Mouse (Mus musculus): ENCODE measurements around the gene Tvp23b.

Gene Tvp23b

GRCm38 (mm10) chr11:62901699-62902323 is 22.6 kb downstream of the Tvp23b start:
- peak; percentile 33 to 69 for DNase-seq

GRCm38 (mm10) chr11:62903871-62904495 is 24.7 kb downstream of the Tvp23b start:
- DNase-seq: peak in 1 of 2 experiments; percentile 55

- no peak for DNase-seq
Observed at GRCm38 (mm10) chr11:62909720-62910306, 30.6 kb downstream of the Tvp23b start.

GRCm38 (mm10) chr11:62911362-62911761 is 32.1 kb downstream of the Tvp23b start:
- no peak for DNase-seq

GRCm38 (mm10) chr11:62913141-62913540 is 33.9 kb downstream of the Tvp23b start:
- DNase-seq: no peak

GRCm38 (mm10) chr11:62914532-62914931 is 35.3 kb downstream of the Tvp23b start:
- DNase-seq: peak; percentile 22 to 30

GRCm38 (mm10) chr11:62915486-62915885 is 36.2 kb downstream of the Tvp23b start:
- DNase-seq: peak; percentile 27 to 43

GRCm38 (mm10) chr11:62916765-62917164 is 37.5 kb downstream of the Tvp23b start:
- DNase-seq: no peak

- no peak for DNase-seq
Observed at GRCm38 (mm10) chr11:62919946-62920742, 40.9 kb downstream of the Tvp23b start.

GRCm38 (mm10) chr11:62920743-62921050 is 41.4 kb downstream of the Tvp23b start:
- no peak for DNase-seq

- DNase-seq: peak; percentile 92 to 94
Observed at GRCm38 (mm10) chr11:62921052-62921977, 42.1 kb downstream of the Tvp23b start.

GRCm38 (mm10) chr11:62924091-62924761 is 45.0 kb downstream of the Tvp23b start:
- no peak for DNase-seq

GRCm38 (mm10) chr11:62929799-62930198 is 50.5 kb downstream of the Tvp23b start:
- DNase-seq: peak in 1 of 2 experiments; percentile 58

- DNase-seq: no peak
Observed at GRCm38 (mm10) chr11:62930574-62930973, 51.3 kb downstream of the Tvp23b start.

GRCm38 (mm10) chr11:62931141-62931540 is 51.9 kb downstream of the Tvp23b start:
- DNase-seq: peak in 1 of 2 experiments; percentile 34

GRCm38 (mm10) chr11:62933099-62933498 is 53.8 kb downstream of the Tvp23b start:
- DNase-seq: no peak

- peak; percentile 27 to 50 for DNase-seq
Observed at GRCm38 (mm10) chr11:62934795-62935514, 55.7 kb downstream of the Tvp23b start.

- no peak for DNase-seq
Observed at GRCm38 (mm10) chr11:62937986-62938385, 58.7 kb downstream of the Tvp23b start.

- no peak for DNase-seq
Observed at GRCm38 (mm10) chr11:62938921-62939320, 59.7 kb downstream of the Tvp23b start.

- DNase-seq: no peak
Observed at GRCm38 (mm10) chr11:62940176-62940575, 60.9 kb downstream of the Tvp23b start.

- DNase-seq: no peak
Observed at GRCm38 (mm10) chr11:62943538-62943937, 64.3 kb downstream of the Tvp23b start.

Measured in lung, adult 18-20 months (tissue).